Mouse (Mus musculus): ENCODE results near the gene Ccdc12. TPM values are rescaled to one million over a fixed set of nuclear protein-coding genes. Genes with fewer than 3 reads are reported as not detected.
"Not testable (repeated sequence)": the region's sequence is repeated elsewhere in the genome, so short reads cannot be mapped to it uniquely, and the experiment has no call there.

Ccdc12 gene
- polyA plus RNA-seq, 1 experiment from 2014 or later, result 147 TPM

DNA sequence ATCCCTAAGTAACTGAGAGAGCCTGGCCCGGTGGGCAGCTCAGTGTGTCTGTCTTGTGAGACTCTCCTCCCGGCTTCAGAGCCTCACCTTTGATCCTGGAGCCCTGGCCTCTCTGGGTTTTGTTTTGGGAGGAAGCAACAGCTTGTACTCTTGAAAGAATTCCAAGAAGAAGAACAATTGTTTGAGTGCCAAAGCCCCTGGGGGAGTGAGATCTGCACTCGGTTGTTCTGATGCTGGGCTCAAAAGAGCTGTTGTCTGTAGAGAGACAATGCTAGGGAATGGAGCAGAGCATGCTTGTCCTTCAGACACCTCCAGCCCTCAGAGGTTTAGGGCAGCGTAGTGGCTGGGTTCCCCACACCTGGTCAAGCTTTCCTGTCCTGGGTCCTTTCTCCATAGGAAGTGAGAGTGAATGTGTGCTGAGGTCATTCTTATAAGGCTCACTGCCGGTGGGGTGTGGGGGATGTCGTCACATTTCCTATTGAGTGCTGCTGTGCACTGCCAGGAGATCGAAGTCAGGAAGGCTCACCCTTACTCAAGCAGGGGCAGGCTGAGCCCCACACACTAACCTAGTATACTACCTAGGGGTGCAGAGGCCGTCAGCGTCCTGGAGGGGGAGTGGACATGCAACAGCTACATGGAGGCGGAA, 16.9 kb downstream of the Ccdc12 start:
- H3K4me3 ChIP-seq (ENCODE audit: low read depth, low read length), result no peak overlapping the region
- WGBS, result 81% methylated on average over 10 of the region's 10 CpGs
- H3K9ac ChIP-seq (ENCODE audit: low read length), result no peak overlapping the region
- no peak overlapping the region for H3K27ac ChIP-seq (replicated peaks; ENCODE audit: low read depth, low read length)
- DNase-seq (ENCODE audit: low spot score) (no peak), ATAC-seq (ENCODE audit: insufficient number of reproducible peaks, low FRiP score, low TSS enrichment, low read depth) (no peak)
- no peaks in the 10 kb centered on the region for H3K9me3 ChIP-seq (ENCODE audit: control insufficient read depth, low read length)
- H3K27me3 ChIP-seq (ENCODE audit: control insufficient read depth, insufficient read depth, low read length), result no peaks in the 10 kb centered on the region
- H3K4me2 ChIP-seq (ENCODE audit: low read depth, severe bottlenecking), result no peak overlapping the region
- no peaks in the 10 kb centered on the region for H3K36me3 ChIP-seq (ENCODE audit: control insufficient read depth, insufficient read depth, low read length)
- no peaks in the 10 kb centered on the region for H3K4me1 ChIP-seq (ENCODE audit: control insufficient read depth, insufficient read depth, low read length)

DNA sequence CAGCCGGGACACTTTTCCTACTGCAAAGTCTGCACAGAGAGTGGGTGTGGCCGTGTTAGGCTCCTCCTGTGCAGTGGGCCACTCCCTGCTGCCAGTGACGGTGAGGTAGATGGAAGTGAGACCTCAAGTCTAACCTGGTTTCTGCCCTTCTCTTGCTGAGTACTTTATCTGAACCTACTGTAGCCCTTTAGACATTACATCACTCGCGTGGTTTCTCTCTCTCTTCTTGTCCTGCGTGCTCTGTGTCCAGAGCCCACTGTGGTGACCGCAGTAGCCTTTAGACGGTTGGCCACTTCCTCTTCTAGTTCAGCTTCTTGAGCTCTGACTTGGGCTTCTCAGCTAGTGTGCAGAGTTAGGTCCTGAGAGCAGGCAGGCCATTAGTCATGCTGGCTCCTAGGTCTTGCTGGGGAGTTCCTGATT, 20.2 kb downstream of the Ccdc12 start:
- ATAC-seq (ENCODE audit: insufficient number of reproducible peaks, low FRiP score, low TSS enrichment, low read depth) (no peak), DNase-seq (ENCODE audit: low spot score) (no peak)
- no peaks in the 10 kb centered on the region for H3K27me3 ChIP-seq (ENCODE audit: control insufficient read depth, insufficient read depth, low read length)
- no peak overlapping the region for H3K4me2 ChIP-seq (ENCODE audit: low read depth, severe bottlenecking)
- H3K27ac ChIP-seq (replicated peaks; ENCODE audit: low read depth, low read length), result no peak overlapping the region
- H3K9ac ChIP-seq (ENCODE audit: low read length), result no peak overlapping the region
- no peak overlapping the region for H3K4me3 ChIP-seq (ENCODE audit: low read depth, low read length)
- H3K9me3 ChIP-seq (ENCODE audit: control insufficient read depth, low read length), result no peaks in the 10 kb centered on the region
- 84% methylated on average over 8 of the region's 8 CpGs for WGBS
- no peaks in the 10 kb centered on the region for H3K4me1 ChIP-seq (ENCODE audit: control insufficient read depth, insufficient read depth, low read length)
- H3K36me3 ChIP-seq (ENCODE audit: control insufficient read depth, insufficient read depth, low read length), result no peaks in the 10 kb centered on the region

DNA sequence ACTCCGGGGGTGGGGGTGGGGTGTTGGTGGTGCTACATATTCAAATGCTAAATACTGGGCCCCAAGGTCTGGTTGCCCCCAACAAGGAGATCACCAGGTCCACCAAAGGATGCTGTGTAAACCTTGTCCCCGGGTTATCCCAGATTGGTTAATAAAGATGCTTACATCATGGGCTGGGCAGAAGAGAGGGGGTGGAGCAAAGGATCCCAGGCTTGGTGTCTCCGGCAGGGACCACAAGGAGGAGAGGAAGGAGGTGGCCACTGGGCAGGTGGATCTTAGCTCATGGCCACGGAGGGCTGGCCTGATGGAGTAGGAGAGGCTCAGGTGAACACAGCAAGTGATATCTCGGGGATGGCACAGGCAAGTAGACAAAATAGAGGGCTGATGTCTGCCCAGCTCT, 22.6 kb downstream of the Ccdc12 start:
- Histone ChIP-seq H3K4me3 (ENCODE audit: low read depth, low read length) (no peak overlapping the region), H3K9me3 (ENCODE audit: control insufficient read depth, low read length) (no peaks in the 10 kb centered on the region), H3K4me1 (ENCODE audit: control insufficient read depth, insufficient read depth, low read length) (peaks cover 6% of the 10 kb centered on the region; the same call in 1 of the 2 replicates), H3K9ac (ENCODE audit: low read length) (no peak overlapping the region), H3K4me2 (ENCODE audit: low read depth, severe bottlenecking) (no peak overlapping the region), H3K36me3 (ENCODE audit: control insufficient read depth, insufficient read depth, low read length) (no peaks in the 10 kb centered on the region), H3K27ac (replicated peaks; ENCODE audit: low read depth, low read length) (no peak overlapping the region), H3K27me3 (ENCODE audit: control insufficient read depth, insufficient read depth, low read length) (no peaks in the 10 kb centered on the region)
- DNase-seq (ENCODE audit: low spot score) (no peak), ATAC-seq (ENCODE audit: insufficient number of reproducible peaks, low FRiP score, low TSS enrichment, low read depth) (no peak)
- WGBS, result 78% methylated on average over 5 of the region's 5 CpGs

DNA sequence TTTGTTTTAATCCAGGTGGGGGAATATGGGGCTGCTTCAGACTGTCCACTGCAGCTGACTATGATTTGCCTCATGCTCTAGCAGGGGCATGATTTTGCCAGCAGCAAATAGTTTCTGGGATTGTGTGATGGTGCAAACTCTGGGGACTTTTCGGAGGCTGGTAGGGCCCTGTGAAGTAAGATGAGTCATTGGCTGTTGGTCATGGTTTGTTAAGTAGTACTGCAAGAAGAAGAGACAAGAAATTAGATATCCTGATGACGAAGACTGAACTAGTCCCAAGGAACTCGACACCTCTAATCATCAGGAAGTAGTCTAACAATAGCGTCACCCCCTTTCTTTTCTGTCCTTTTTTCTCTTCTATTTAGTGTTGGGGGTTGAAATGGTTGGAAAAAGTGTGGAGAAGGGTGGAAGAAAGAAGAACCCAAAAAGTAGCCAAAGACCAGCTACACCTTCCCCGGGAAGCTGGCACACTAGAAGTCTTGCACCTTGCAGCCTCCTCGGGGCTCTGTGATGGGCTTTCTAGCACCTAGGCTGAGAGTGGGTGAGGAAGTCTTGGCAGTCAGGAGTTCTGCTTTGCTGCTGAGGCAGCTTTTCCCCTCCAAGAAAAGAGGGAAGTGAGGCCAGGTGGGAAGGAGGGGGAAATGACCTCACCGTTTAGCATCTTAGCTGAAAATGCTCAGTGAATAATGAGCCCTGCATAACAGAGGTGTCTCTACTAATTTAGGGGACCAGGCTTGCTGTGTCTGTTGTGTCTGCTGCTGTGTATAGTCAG, 24.6 kb downstream of the Ccdc12 start:
- no peak for ATAC-seq (ENCODE audit: insufficient number of reproducible peaks, low FRiP score, low TSS enrichment, low read depth)
- Histone ChIP-seq H3K4me2 (ENCODE audit: low read depth, severe bottlenecking) (no peak overlapping the region), H3K36me3 (ENCODE audit: control insufficient read depth, insufficient read depth, low read length) (no peaks in the 10 kb centered on the region), H3K4me3 (ENCODE audit: low read depth, low read length) (no peak overlapping the region), H3K9me3 (ENCODE audit: control insufficient read depth, low read length) (no peaks in the 10 kb centered on the region), H3K27me3 (ENCODE audit: control insufficient read depth, insufficient read depth, low read length) (no peaks in the 10 kb centered on the region), H3K9ac (ENCODE audit: low read length) (no peak overlapping the region), H3K4me1 (ENCODE audit: control insufficient read depth, insufficient read depth, low read length) (peaks cover 6% of the 10 kb centered on the region; the same call in 1 of the 2 replicates), H3K27ac (replicated peaks; ENCODE audit: low read depth, low read length) (no peak overlapping the region)
- no peak for DNase-seq (ENCODE audit: low spot score)
- WGBS, result 80% methylated on average over 7 of the region's 7 CpGs

DNA sequence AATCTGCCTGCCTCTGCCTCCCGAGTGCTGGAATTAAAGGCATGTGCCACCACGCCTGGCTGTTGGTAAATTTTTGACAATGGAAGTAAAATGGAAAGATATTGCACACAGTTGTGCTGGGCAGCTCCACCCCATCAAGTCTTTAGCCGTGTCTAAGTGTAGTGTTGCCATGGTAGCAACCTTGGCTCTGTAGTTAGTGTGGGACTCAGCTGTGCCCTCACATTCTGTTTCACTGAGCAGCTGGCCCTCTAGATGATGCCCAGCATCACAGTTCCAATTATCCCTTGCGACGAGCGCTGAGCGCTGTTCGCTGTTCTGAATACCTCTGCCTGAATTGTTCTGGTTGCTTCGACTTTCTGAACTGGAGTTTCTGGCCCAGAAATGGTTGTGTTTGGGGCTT, 25.5 kb downstream of the Ccdc12 start:
- Histone ChIP-seq H3K9me3 (ENCODE audit: control insufficient read depth, low read length) (no peaks in the 10 kb centered on the region), H3K4me2 (ENCODE audit: low read depth, severe bottlenecking) (no peak overlapping the region), H3K36me3 (ENCODE audit: control insufficient read depth, insufficient read depth, low read length) (no peaks in the 10 kb centered on the region), H3K9ac (ENCODE audit: low read length) (no peak overlapping the region), H3K27ac (replicated peaks; ENCODE audit: low read depth, low read length) (no peak overlapping the region), H3K27me3 (ENCODE audit: control insufficient read depth, insufficient read depth, low read length) (no peaks in the 10 kb centered on the region), H3K4me3 (ENCODE audit: low read depth, low read length) (no peak overlapping the region), H3K4me1 (ENCODE audit: control insufficient read depth, insufficient read depth, low read length) (peaks cover 6% of the 10 kb centered on the region; the same call in 1 of the 2 replicates)
- DNase-seq (ENCODE audit: low spot score), result no peak
- WGBS, result 85% methylated on average over 9 of the region's 9 CpGs
- no peak for ATAC-seq (ENCODE audit: insufficient number of reproducible peaks, low FRiP score, low TSS enrichment, low read depth)

DNA sequence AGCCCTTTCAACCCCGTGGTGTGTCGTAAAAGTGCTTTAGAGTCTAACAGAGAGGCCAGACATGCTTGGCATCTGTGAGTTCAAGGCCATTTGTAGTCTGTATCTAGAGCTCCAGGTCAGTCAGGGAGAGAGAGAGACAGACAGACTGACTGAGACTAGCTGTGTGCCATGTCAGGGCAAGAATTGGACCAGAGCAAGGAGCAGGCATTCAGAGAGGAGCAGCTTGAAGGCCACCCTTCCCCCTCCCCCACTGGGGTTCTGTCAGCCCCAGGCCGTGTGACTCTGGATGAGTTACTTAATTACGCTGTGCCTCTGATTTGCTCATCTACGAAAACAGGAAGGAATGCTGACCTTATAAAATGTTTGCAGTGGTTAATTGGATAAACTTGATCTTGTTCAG, 26.0 kb downstream of the Ccdc12 start:
- H3K27ac ChIP-seq (replicated peaks; ENCODE audit: low read depth, low read length), result no peak overlapping the region
- no peak overlapping the region for H3K4me2 ChIP-seq (ENCODE audit: low read depth, severe bottlenecking)
- H3K4me1 ChIP-seq (ENCODE audit: control insufficient read depth, insufficient read depth, low read length), result peaks cover 6% of the 10 kb centered on the region; the same call in 1 of the 2 replicates
- no peak for DNase-seq (ENCODE audit: low spot score)
- ATAC-seq (ENCODE audit: insufficient number of reproducible peaks, low FRiP score, low TSS enrichment, low read depth), result no peak
- H3K27me3 ChIP-seq (ENCODE audit: control insufficient read depth, insufficient read depth, low read length), result no peaks in the 10 kb centered on the region
- no peak overlapping the region for H3K4me3 ChIP-seq (ENCODE audit: low read depth, low read length)
- H3K36me3 ChIP-seq (ENCODE audit: control insufficient read depth, insufficient read depth, low read length), result no peaks in the 10 kb centered on the region
- no peak overlapping the region for H3K9ac ChIP-seq (ENCODE audit: low read length)
- WGBS, result 59% methylated on average over 5 of the region's 5 CpGs
- H3K9me3 ChIP-seq (ENCODE audit: control insufficient read depth, low read length), result no peaks in the 10 kb centered on the region

DNA sequence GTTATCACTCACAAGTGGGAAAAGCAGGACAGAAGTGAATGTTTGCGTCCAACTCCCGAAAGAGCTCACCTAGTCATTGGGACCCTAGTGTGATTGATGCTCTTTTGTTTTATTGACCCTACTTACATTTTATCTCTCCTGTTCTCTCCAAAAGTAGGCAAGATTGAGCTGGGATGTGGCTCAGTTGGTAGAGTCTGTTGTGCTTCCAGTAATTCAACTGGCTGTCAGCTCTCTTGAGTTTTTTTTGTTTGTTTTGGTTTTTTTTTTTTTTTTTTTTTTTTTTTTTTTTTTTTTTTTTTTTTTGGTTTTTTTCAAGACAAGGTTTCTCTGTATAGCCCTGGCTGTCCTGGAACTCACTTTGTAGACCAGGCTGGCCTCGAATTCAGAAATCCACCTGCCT, 26.4 kb downstream of the Ccdc12 start:
- not testable (repeated sequence) for H3K27me3 ChIP-seq (ENCODE audit: control insufficient read depth, insufficient read depth, low read length); H3K9me3 ChIP-seq (ENCODE audit: control insufficient read depth, low read length); H3K4me3 ChIP-seq (ENCODE audit: low read depth, low read length); H3K27ac ChIP-seq (replicated peaks; ENCODE audit: low read depth, low read length); H3K36me3 ChIP-seq (ENCODE audit: control insufficient read depth, insufficient read depth, low read length); H3K9ac ChIP-seq (ENCODE audit: low read length); H3K4me1 ChIP-seq (ENCODE audit: control insufficient read depth, insufficient read depth, low read length); H3K4me2 ChIP-seq (ENCODE audit: low read depth, severe bottlenecking); ATAC-seq (ENCODE audit: insufficient number of reproducible peaks, low FRiP score, low TSS enrichment, low read depth); DNase-seq (ENCODE audit: low spot score)
- WGBS, result 83% methylated on average over 3 of the region's 3 CpGs

DNA sequence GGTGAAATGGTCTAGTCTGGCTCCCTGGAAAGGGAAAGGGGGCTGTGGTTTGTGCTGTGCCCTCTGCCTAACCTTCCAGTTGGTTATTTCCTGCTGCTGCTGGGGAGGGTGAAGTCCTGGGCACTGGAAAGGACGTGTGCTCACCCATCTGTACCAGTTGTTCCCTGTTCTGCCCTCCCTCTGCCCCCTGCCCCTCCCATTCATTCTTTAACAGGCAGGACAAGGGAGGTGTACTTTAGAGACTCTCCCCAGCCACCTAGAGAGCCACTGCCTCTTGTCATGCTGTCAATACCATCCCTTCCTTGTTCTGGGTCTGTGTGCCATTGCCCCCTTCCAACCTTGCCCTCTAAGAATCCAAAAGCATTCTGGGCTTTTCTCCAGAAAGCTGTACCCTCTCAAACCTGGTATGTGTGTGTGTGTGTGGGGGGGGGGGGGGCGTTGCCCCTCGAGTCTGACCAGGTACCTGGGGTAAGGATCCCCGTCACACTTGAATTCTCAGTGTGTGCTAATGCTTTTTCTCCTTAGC, 27.3 kb downstream of the Ccdc12 start:
- 68% methylated on average over 4 of the region's 4 CpGs for WGBS
- peaks cover 6% of the 10 kb centered on the region; the same call in 1 of the 2 replicates for H3K4me1 ChIP-seq (ENCODE audit: control insufficient read depth, insufficient read depth, low read length)
- DNase-seq (ENCODE audit: low spot score) (no peak), ATAC-seq (ENCODE audit: insufficient number of reproducible peaks, low FRiP score, low TSS enrichment, low read depth) (no peak)
- H3K9me3 ChIP-seq (ENCODE audit: control insufficient read depth, low read length), result no peaks in the 10 kb centered on the region
- H3K27me3 ChIP-seq (ENCODE audit: control insufficient read depth, insufficient read depth, low read length), result no peaks in the 10 kb centered on the region
- no peaks in the 10 kb centered on the region for H3K36me3 ChIP-seq (ENCODE audit: control insufficient read depth, insufficient read depth, low read length)
- H3K4me3 ChIP-seq (ENCODE audit: low read depth, low read length), result no peak overlapping the region
- no peak overlapping the region for H3K9ac ChIP-seq (ENCODE audit: low read length)
- no peak overlapping the region for H3K27ac ChIP-seq (replicated peaks; ENCODE audit: low read depth, low read length)
- no peak overlapping the region for H3K4me2 ChIP-seq (ENCODE audit: low read depth, severe bottlenecking)
